Mouse (Mus musculus): ENCODE measurements at regions not wholly inside any gene's neighbourhood (a gene's known extent, or its start where the extent isn't known, plus 50 kb on each side); places are given as distances from the start of the nearest gene placed in this dataset.

DNA sequence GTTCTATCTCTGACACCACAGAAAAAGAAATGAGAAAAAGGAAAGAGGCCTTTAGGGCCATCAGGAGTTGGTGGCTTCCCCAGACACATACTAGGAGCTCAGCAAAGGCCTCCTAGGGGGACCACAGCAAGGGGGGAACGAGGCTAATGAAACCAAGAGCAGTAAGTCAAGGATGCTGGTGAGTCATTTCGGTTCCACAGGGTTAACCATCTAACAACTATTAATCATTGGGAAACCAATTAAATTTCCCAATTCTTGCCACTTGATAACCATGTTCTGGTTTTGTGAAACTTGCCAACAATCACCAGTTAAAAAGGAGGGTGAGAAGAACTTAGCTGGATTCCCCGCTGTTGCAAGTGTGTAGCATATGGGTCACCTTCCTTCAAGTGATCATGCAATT, 1451.6 kb downstream of the Gsdmc2 start:
- TF ChIP-seq JUND (IDR thresholded peaks at IDR 0.05; ENCODE audit: low read depth, low read length) (no peak), GATA1 (IDR thresholded peaks at IDR 0.05; ENCODE audit: low read depth, low read length) (no peak), USF2 (IDR thresholded peaks at IDR 0.05; ENCODE audit: borderline replicate concordance in 1 of 2, insufficient read depth in 1 of 2, low read depth in 1 of 2, low read length in 2 of 2) (no peak), EP300 (IDR thresholded peaks at IDR 0.05; ENCODE audit: low read depth in 1 of 2, low read length in 2 of 2) (no peak), USF1 (IDR thresholded peaks at IDR 0.05; ENCODE audit: low read depth, low read length) (no peak), POLR2A (IDR thresholded peaks at IDR 0.05; ENCODE audit: control insufficient read depth in 1 of 2, insufficient read depth in 1 of 2, low read depth in 1 of 2, low read length in 2 of 2, poor library complexity in 1 of 2) (no peak)
